Mouse (Mus musculus): Measurements from ENCODE around the gene Arfip2. TPM values are rescaled to one million over a fixed set of nuclear protein-coding genes. Genes with fewer than 3 reads are reported as not detected.

Arfip2 gene
- polyA plus RNA-seq, 1 experiment from 2014 or later = 102 TPM

- ATAC-seq (ENCODE audit: low FRiP score, low TSS enrichment) = no peak
- no peak for DNase-seq
- no peak overlapping the region for H3K9ac ChIP-seq (replicated peaks; ENCODE audit: low read length)
- H3K27me3 ChIP-seq (ENCODE audit: control insufficient read depth, insufficient read depth, low read length) = no peaks in the 10 kb centered on the region
- H3K4me2 ChIP-seq (ENCODE audit: low read length) = no peak overlapping the region
- H3K27ac ChIP-seq (replicated peaks; ENCODE audit: low read depth, low read length) = no peak overlapping the region
- no peaks in the 10 kb centered on the region for H3K9me3 ChIP-seq (ENCODE audit: control insufficient read depth, low read length)
- no peaks in the 10 kb centered on the region for H3K4me1 ChIP-seq (ENCODE audit: control insufficient read depth, insufficient read depth, low read length)
- H3K36me3 ChIP-seq (ENCODE audit: control insufficient read depth, insufficient read depth, low read length) = no peaks in the 10 kb centered on the region
- 15% methylated on average over 7 of the region's 7 CpGs for WGBS
- no peak overlapping the region for H3K4me3 ChIP-seq (replicated peaks; ENCODE audit: low read depth, low read length)
Observed at GRCm38 (mm10) chr7:105590097-105590496, 50.1 kb downstream of the Arfip2 start.

DNA sequence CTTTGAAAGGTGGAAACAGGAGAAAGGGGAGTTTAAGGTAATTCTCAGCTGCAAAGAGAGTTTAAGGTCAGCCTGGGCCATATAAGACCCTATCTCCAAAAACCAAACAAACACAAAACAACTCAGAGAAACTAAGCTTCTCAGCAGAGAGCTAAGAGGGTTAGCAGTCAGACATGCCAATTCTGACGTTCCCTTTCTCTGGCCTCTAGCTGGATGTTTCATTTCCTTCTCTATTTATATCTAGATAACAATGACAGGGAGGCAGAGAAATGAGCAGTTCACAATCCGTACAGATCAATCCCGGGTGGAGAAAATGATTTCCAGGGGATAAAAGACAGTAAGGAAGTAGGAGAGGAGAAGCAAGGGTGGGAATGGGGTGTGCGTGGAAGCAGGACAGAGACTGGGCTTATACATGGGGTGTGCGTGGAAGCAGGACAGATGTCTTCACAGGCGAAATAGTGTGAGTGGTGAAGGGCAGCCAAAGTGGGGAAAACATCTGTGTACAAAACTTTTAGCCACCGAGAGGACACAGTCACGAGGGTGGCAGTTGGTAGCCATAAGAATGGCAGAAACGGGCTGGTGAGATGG lies 51.8 kb downstream of the Arfip2 start:
- no peak for ATAC-seq (ENCODE audit: low FRiP score, low TSS enrichment)
- 74% methylated on average over 9 of the region's 9 CpGs for WGBS

More for the DNA sequence above, 51.8 kb downstream of the Arfip2 start:
- Histone ChIP-seq H3K4me3 (replicated peaks; ENCODE audit: low read depth, low read length) (no peak overlapping the region), H3K27ac (replicated peaks; ENCODE audit: low read depth, low read length) (no peak overlapping the region), H3K9ac (replicated peaks; ENCODE audit: low read length) (no peak overlapping the region), H3K4me1 (ENCODE audit: control insufficient read depth, insufficient read depth, low read length) (no peaks in the 10 kb centered on the region), H3K36me3 (ENCODE audit: control insufficient read depth, insufficient read depth, low read length) (no peaks in the 10 kb centered on the region), H3K4me2 (ENCODE audit: low read length) (no peak overlapping the region), H3K9me3 (ENCODE audit: control insufficient read depth, low read length) (no peaks in the 10 kb centered on the region), H3K27me3 (ENCODE audit: control insufficient read depth, insufficient read depth, low read length) (no peaks in the 10 kb centered on the region)
- DNase-seq = no peak

Other genes starting within 250 kb of the Arfip2 start
- gene Fam160a2, start 240.4 kb downstream of the Arfip2 start, polyA plus RNA-seq (2014; fragmentation: Nextera tagmentation; extraction: Ambion mirVana) = 32.3 and 44.0 TPM in 2 replicates
- 0.11 TPM in 1 of 2 replicates, not detected in the other for gene Cnga4, start 235.8 kb downstream of the Arfip2 start, polyA plus RNA-seq (2014; fragmentation: Nextera tagmentation; extraction: Ambion mirVana)
- gene Cckbr, start 214.7 kb downstream of the Arfip2 start, polyA plus RNA-seq (2014; fragmentation: Nextera tagmentation; extraction: Ambion mirVana) = 1.7 and 3.0 TPM in 2 replicates
- 23.2 and 27.9 TPM in 2 replicates for gene Cavin3, start 158.1 kb downstream of the Arfip2 start, polyA plus RNA-seq (2014; fragmentation: Nextera tagmentation; extraction: Ambion mirVana)
- gene Smpd1, start 86.1 kb downstream of the Arfip2 start, polyA plus RNA-seq (2014; fragmentation: Nextera tagmentation; extraction: Ambion mirVana) = 90.6 and 91.4 TPM in 2 replicates
- gene Apbb1, start 58.8 kb downstream of the Arfip2 start, polyA plus RNA-seq (2014; fragmentation: Nextera tagmentation; extraction: Ambion mirVana) = 227 and 305 TPM in 2 replicates
- 0.27 and 0.55 TPM in 2 replicates for gene Hpx, start 40.3 kb downstream of the Arfip2 start, polyA plus RNA-seq (2014; fragmentation: Nextera tagmentation; extraction: Ambion mirVana)
- gene Trim3, start 6.8 kb downstream of the Arfip2 start, polyA plus RNA-seq (2014; fragmentation: Nextera tagmentation; extraction: Ambion mirVana) = 68.5 and 69.3 TPM in 2 replicates
- gene Timm10b, start 360 bp downstream of the Arfip2 start, polyA plus RNA-seq (2014; fragmentation: Nextera tagmentation; extraction: Ambion mirVana) = 122 and 165 TPM in 2 replicates
- 27.8 and 32.2 TPM in 2 replicates for gene Gm45799, start 136 bp upstream of the Arfip2 start, polyA plus RNA-seq (2014; fragmentation: Nextera tagmentation; extraction: Ambion mirVana)
- gene Dnhd1, start 10.4 kb upstream of the Arfip2 start, polyA plus RNA-seq (2014; fragmentation: Nextera tagmentation; extraction: Ambion mirVana) = 1.7 and 2.3 TPM in 2 replicates
- gene Ilk, start 96.2 kb upstream of the Arfip2 start, polyA plus RNA-seq (2014; fragmentation: Nextera tagmentation; extraction: Ambion mirVana) = 166 and 199 TPM in 2 replicates
- gene Rrp8, start 97.0 kb upstream of the Arfip2 start, polyA plus RNA-seq (2014; fragmentation: Nextera tagmentation; extraction: Ambion mirVana) = 18.6 and 24.4 TPM in 2 replicates
- gene Taf10, start 103.9 kb upstream of the Arfip2 start, polyA plus RNA-seq (2014; fragmentation: Nextera tagmentation; extraction: Ambion mirVana) = 131 and 152 TPM in 2 replicates
- 22.5 and 49.5 TPM in 2 replicates for gene Tpp1, start 111.8 kb upstream of the Arfip2 start, polyA plus RNA-seq (2014; fragmentation: Nextera tagmentation; extraction: Ambion mirVana)
- gene Dchs1, start 147.2 kb upstream of the Arfip2 start, polyA plus RNA-seq (2014; fragmentation: Nextera tagmentation; extraction: Ambion mirVana) = 22.4 and 26.1 TPM in 2 replicates
- 186 and 200 TPM in 2 replicates for gene Mrpl17, start 170.7 kb upstream of the Arfip2 start, polyA plus RNA-seq (2014; fragmentation: Nextera tagmentation; extraction: Ambion mirVana)

Measured in midbrain, embryonic 14.5 days (tissue).